Mouse (Mus musculus) liver, postnatal 0 days (tissue): ENCODE measurements around the gene Atxn7l1. TPM values are rescaled to one million over a fixed set of nuclear protein-coding genes. Genes with fewer than 3 reads are reported as not detected.

Source experiments
- ATAC-seq: fragments of 200-750 bp; cut with Nextera tagmentation; 2 replicates; pipeline ENCODE4 v1.8.0; 2017; ENCODE audit warnings: mild to moderate bottlenecking, moderate library complexity
- DNase-seq: peaks from one replicate; pipeline ENCODE4 v3.0.0-alpha.2; 2016
- H3K27ac ChIP-seq: fragments of 300-500 bp; sonication (generic); 2 replicates; pipeline ENCODE4 v1.5.1; 2014; ENCODE audit warnings: antibody characterized with exemption, moderate library complexity, mild to moderate bottlenecking, low read depth
- H3K27me3 ChIP-seq: fragments of 300-500 bp; sonication (generic); 2 replicates; pipeline ENCODE4 v1.6.1; 2014; ENCODE audit warnings: low read length, control low read depth, mixed read lengths; ENCODE audit not compliant: insufficient read depth
- H3K36me3 ChIP-seq: fragments of 300-500 bp; sonication (generic); replicated peaks from 2 replicates; pipeline ENCODE4 v1.6.1; 2014; ENCODE audit warnings: mild to moderate bottlenecking, control low read depth, low read length, moderate library complexity, mixed read lengths; ENCODE audit not compliant: insufficient read depth
- H3K4me1 ChIP-seq: fragments of 300-500 bp; sonication (generic); 2 replicates; pipeline ENCODE4 v1.6.1; 2014; ENCODE audit warnings: antibody characterized with exemption, mild to moderate bottlenecking, control low read depth; ENCODE audit not compliant: insufficient read depth
- H3K4me2 ChIP-seq: fragments of 300-500 bp; sonication (generic); 2 replicates; pipeline ENCODE4 v1.6.1; 2014; ENCODE audit warnings: low read depth, mild to moderate bottlenecking, low read length, moderate library complexity, mixed read lengths
- H3K4me3 ChIP-seq: fragments of 300-500 bp; sonication (generic); 2 replicates; pipeline ENCODE4 v1.5.1; 2014; ENCODE audit warnings: low read depth, low read length
- H3K9ac ChIP-seq: fragments of 300-500 bp; sonication (generic); replicated peaks from 2 replicates; pipeline ENCODE4 v1.6.1; 2014; ENCODE audit warnings: mild to moderate bottlenecking, moderate library complexity
- H3K9me3 ChIP-seq: fragments of 300-500 bp; sonication (generic); 2 replicates; pipeline ENCODE4 v1.6.1; 2016; ENCODE audit warnings: mild to moderate bottlenecking, control low read depth, low read length, mixed read lengths
- CTCF ChIP-seq: sonication (generic); IDR thresholded peaks from 2 replicates; pipeline ENCODE4 v1.5.1; 2016; ENCODE audit warnings: antibody characterized with exemption, low read depth
- EP300 ChIP-seq: IDR thresholded peaks from 2 replicates; pipeline ENCODE4 v1.6.1; 2016; ENCODE audit warnings: antibody characterized with exemption, low read depth, mild to moderate bottlenecking
- WGBS: fragments of 180-500 bp; shearing (Covaris S2); extraction: QIAGEN DNeasy Blood & Tissue Kit; methylation state at CpG from one replicate; pipeline ENCODE4 v1.1.7; 2014; ENCODE audit not compliant: insufficient replicate concordance; 5-methylcytosine and 5-hydroxymethylcytosine counted together
- polyA plus RNA-seq: library from polyadenylated mRNA; unstranded; fragments of >200 nt; fragmentation: Nextera tagmentation; extraction: Ambion mirVana; gene quantifications from 2 replicates; pipeline ENCODE4 v1.2.1, GENCODE M21; 2015

The Atxn7l1 gene
- polyA plus RNA-seq, 1 experiment from 2014 or later: 8.5 TPM

- ATAC-seq: no peak
- H3K4me3 ChIP-seq: no peak overlapping the region
Observed at GRCm38 (mm10) chr12:33184137-33184536, 36.6 kb downstream of the Atxn7l1 start.

GRCm38 (mm10) chr12:33185046-33185445 is 37.6 kb downstream of the Atxn7l1 start:
- no peak overlapping the region for H3K9ac ChIP-seq
- H3K27me3 ChIP-seq: no peaks in the 10 kb centered on the region
- H3K4me1 ChIP-seq: 0 out of 2 replicates have a peak, but pooled peaks cover 4% of the 10 kb centered on the region
- DNase-seq: no peak
- no peak overlapping the region for H3K27ac ChIP-seq
- H3K4me2 ChIP-seq: no peak overlapping the region
- H3K36me3 ChIP-seq: no peaks in the 10 kb centered on the region
- H3K9me3 ChIP-seq: no peaks in the 10 kb centered on the region
- ATAC-seq: no peak
- 80% methylated on average over 6 of the region's 6 CpGs for WGBS
- no peak overlapping the region for H3K4me3 ChIP-seq
- no peak for TF ChIP-seq CTCF
- no peak for TF ChIP-seq EP300

More at GRCm38 (mm10) chr12:33184137-33184536, 36.6 kb downstream of the Atxn7l1 start:
- no peaks in the 10 kb centered on the region for H3K9me3 ChIP-seq
- 0 out of 2 replicates have a peak, but pooled peaks cover 4% of the 10 kb centered on the region for H3K4me1 ChIP-seq
- WGBS: 92% methylated on average over 3 of the region's 3 CpGs
- H3K36me3 ChIP-seq: no peaks in the 10 kb centered on the region
- no peaks in the 10 kb centered on the region for H3K27me3 ChIP-seq
- no peak overlapping the region for H3K9ac ChIP-seq
- DNase-seq: no peak
- H3K4me2 ChIP-seq: no peak overlapping the region
- no peak for TF ChIP-seq EP300
- no peak for TF ChIP-seq CTCF
- no peak overlapping the region for H3K27ac ChIP-seq

GRCm38 (mm10) chr12:33186331-33186730 is 38.8 kb downstream of the Atxn7l1 start:
- ATAC-seq: no peak
- no peak for TF ChIP-seq CTCF
- no peak for TF ChIP-seq EP300
- WGBS: 84% methylated on average over 2 of the region's 2 CpGs

GRCm38 (mm10) chr12:33190133-33190532 is 42.6 kb downstream of the Atxn7l1 start:
- ATAC-seq: no peak
- DNase-seq: no peak
- Histone ChIP-seq H3K9ac (no peak overlapping the region), H3K4me1 (peaks cover 7% of the 10 kb centered on the region; the same call in 1 of the 2 replicates), H3K9me3 (no peaks in the 10 kb centered on the region), H3K4me3 (no peak overlapping the region), H3K27ac (no peak overlapping the region), H3K4me2 (no peak overlapping the region), H3K36me3 (no peaks in the 10 kb centered on the region), H3K27me3 (no peaks in the 10 kb centered on the region)
- TF ChIP-seq CTCF (no peak), EP300 (no peak)
- 85% methylated on average over 7 of the region's 7 CpGs for WGBS

More at GRCm38 (mm10) chr12:33186331-33186730, 38.8 kb downstream of the Atxn7l1 start:
- Histone ChIP-seq H3K36me3 (no peaks in the 10 kb centered on the region), H3K27me3 (no peaks in the 10 kb centered on the region), H3K9me3 (no peaks in the 10 kb centered on the region), H3K4me2 (no peak overlapping the region), H3K9ac (no peak overlapping the region), H3K4me3 (no peak overlapping the region), H3K4me1 (0 out of 2 replicates have a peak, but pooled peaks cover 4% of the 10 kb centered on the region), H3K27ac (no peak overlapping the region)
- DNase-seq: no peak

GRCm38 (mm10) chr12:33190633-33191032 is 43.1 kb downstream of the Atxn7l1 start:
- Histone ChIP-seq H3K27ac (no peak overlapping the region), H3K4me2 (no peak overlapping the region), H3K9me3 (no peaks in the 10 kb centered on the region), H3K4me1 (peaks cover 7% of the 10 kb centered on the region; the same call in 1 of the 2 replicates), H3K36me3 (no peaks in the 10 kb centered on the region), H3K27me3 (no peaks in the 10 kb centered on the region), H3K9ac (no peak overlapping the region), H3K4me3 (no peak overlapping the region)
- 83% methylated on average over 6 of the region's 6 CpGs for WGBS
- ATAC-seq (no peak), DNase-seq (no peak)
- no peak for TF ChIP-seq EP300
- no peak for TF ChIP-seq CTCF

GRCm38 (mm10) chr12:33193408-33193901 is 46.0 kb downstream of the Atxn7l1 start:
- Histone ChIP-seq H3K27me3 (no peaks in the 10 kb centered on the region), H3K4me2 (no peak overlapping the region), H3K27ac (no peak overlapping the region), H3K9me3 (no peaks in the 10 kb centered on the region), H3K36me3 (0 out of 2 replicates have a peak, but pooled peaks cover 2% of the 10 kb centered on the region), H3K4me3 (no peak overlapping the region), H3K4me1 (peaks cover 7% of the 10 kb centered on the region; the same call in 1 of the 2 replicates), H3K9ac (no peak overlapping the region)
- no peak for DNase-seq
- TF ChIP-seq CTCF (no peak), EP300 (no peak)
- ATAC-seq: no peak
- 44% methylated on average over 11 of the region's 11 CpGs for WGBS
